Mouse (Mus musculus) heart, embryonic 14.5 days (tissue): ENCODE results near the gene 4930518I15Rik. TPM values are rescaled to one million over a fixed set of nuclear protein-coding genes. Genes with fewer than 3 reads are reported as not detected.
A peak's percentile ranks its signal among the peaks of the same experiment; 100 is the strongest.

Experiments used
- ATAC-seq: fragments of 200-750 bp; cut with Nextera tagmentation; 2 replicates; pipeline ENCODE4 v1.8.0; 2017; ENCODE audit warnings: low read depth, moderate TSS enrichment; ENCODE audit not compliant: insufficient number of reproducible peaks, insufficient read depth, low FRiP score
- H3K27ac ChIP-seq, 2 experiments: fragments of 200-500 bp in 1 of 2; fragments of 300-500 bp in 1 of 2; sonication (generic) in 1 of 2; replicated peaks in 1 of 2; 2 replicates each; pipeline ENCODE4 v1.5.1; 2012 to 2014; ENCODE audit warnings: low read depth in 2 of 2, low read length in 2 of 2, control low read depth in 1 of 2, mild to moderate bottlenecking in 1 of 2, mixed read lengths in 1 of 2; ENCODE audit not compliant: control insufficient read depth in 1 of 2, insufficient read depth in 1 of 2
- H3K27me3 ChIP-seq: fragments of 300-500 bp; sonication (generic); 2 replicates; pipeline ENCODE4 v1.6.1; 2014; ENCODE audit warnings: mild to moderate bottlenecking, low read length, control low read depth; ENCODE audit not compliant: control insufficient read depth, insufficient read depth
- H3K36me3 ChIP-seq: fragments of 300-500 bp; sonication (generic); 2 replicates; pipeline ENCODE4 v1.6.1; 2014; ENCODE audit warnings: mild to moderate bottlenecking, control low read depth, low read length, mixed read lengths; ENCODE audit not compliant: control insufficient read depth, insufficient read depth
- H3K4me1 ChIP-seq, 2 experiments: fragments of 200-500 bp in 1 of 2; fragments of 300-500 bp in 1 of 2; sonication (generic) in 1 of 2; 2 replicates each; pipeline ENCODE4 v1.6.1; 2012 to 2014; ENCODE audit warnings: low read length in 2 of 2, control low read depth in 1 of 2, mixed read lengths in 1 of 2; ENCODE audit not compliant: control insufficient read depth in 2 of 2, insufficient read depth in 2 of 2
- H3K4me2 ChIP-seq: fragments of 300-500 bp; sonication (generic); 2 replicates; pipeline ENCODE4 v1.6.1; 2014; ENCODE audit warnings: mild to moderate bottlenecking, low read length
- H3K4me3 ChIP-seq, 2 experiments: fragments of 200-500 bp in 1 of 2; fragments of 300-500 bp in 1 of 2; sonication (generic) in 1 of 2; 2 replicates each; pipeline ENCODE4 v1.5.1; 2012 to 2014; ENCODE audit warnings: low read length in 2 of 2, mild to moderate bottlenecking in 2 of 2, control low read depth in 1 of 2, low read depth in 1 of 2, moderate library complexity in 1 of 2; ENCODE audit not compliant: control insufficient read depth in 1 of 2, insufficient read depth in 1 of 2
- H3K9ac ChIP-seq: fragments of 300-500 bp; sonication (generic); 2 replicates; pipeline ENCODE4 v1.6.1; 2014; ENCODE audit warnings: mild to moderate bottlenecking, low read length
- H3K9me3 ChIP-seq: fragments of 300-500 bp; sonication (generic); 2 replicates; pipeline ENCODE4 v1.6.1; 2016; ENCODE audit warnings: low read length, control low read depth; ENCODE audit not compliant: control insufficient read depth
- WGBS: fragments of 180-500 bp; shearing (Covaris S2); extraction: QIAGEN DNeasy Blood & Tissue Kit; methylation state at CpG from one replicate; pipeline ENCODE4 v1.1.7; 2014; 5-methylcytosine and 5-hydroxymethylcytosine counted together
- polyA plus RNA-seq: library from polyadenylated mRNA; unstranded; fragments of >200 nt; fragmentation: Nextera tagmentation; extraction: Ambion mirVana; gene quantifications from 2 replicates; pipeline ENCODE4 v1.2.1, GENCODE M21; 2014

Gene 4930518I15Rik
- polyA plus RNA-seq, 1 experiment from 2014 or later, result 3.9 TPM

DNA sequence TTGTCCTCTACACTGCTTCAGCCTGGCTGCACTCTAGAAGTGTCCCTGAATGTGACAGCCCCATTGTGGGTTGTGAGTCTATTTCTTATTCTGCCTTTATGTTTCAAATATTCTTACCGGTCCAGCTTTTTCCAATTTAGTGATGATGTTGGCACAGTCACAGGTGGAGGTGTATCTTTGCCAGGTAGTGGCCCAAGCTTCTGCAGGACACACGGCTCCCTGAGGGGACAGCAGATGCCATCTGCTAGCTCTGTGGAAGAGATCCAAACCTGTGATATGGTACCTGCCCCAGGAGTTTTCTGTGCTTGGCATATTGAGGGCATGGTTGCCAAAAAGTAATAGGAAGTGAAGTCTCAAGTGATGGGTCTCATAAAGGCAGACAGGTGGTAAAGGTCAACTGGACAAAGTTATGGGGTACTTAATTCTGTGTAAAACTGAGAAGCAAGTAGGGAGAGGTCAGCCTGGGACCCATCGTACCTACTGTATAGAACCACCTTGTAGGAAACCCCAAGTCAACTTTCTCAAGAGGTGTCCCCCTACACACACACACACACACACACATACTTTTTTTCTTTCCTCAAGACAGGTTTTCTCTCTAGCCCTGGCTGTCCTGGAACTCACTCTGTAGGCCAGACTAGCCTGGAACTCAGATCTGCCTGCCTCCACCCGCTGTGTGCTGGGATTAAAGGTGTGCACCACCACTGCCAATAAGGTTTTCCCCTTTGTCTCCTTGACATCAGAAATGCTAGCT lies 17.2 kb upstream of the 4930518I15Rik start:
- no peak overlapping the region for H3K9ac ChIP-seq
- H3K4me1 ChIP-seq, result peaks cover 2 to 6% of the 10 kb centered on the region in 2 experiments
- H3K27me3 ChIP-seq, result no peaks in the 10 kb centered on the region
- peaks cover 48% of the 10 kb centered on the region for H3K36me3 ChIP-seq
- H3K4me3 ChIP-seq, result no peak overlapping the region
- H3K4me2 ChIP-seq, result no peak overlapping the region
- 93% methylated on average over 4 of the region's 4 CpGs for WGBS
- H3K27ac ChIP-seq, result no peak overlapping the region
- no peaks in the 10 kb centered on the region for H3K9me3 ChIP-seq
- ATAC-seq, result no peak

DNA sequence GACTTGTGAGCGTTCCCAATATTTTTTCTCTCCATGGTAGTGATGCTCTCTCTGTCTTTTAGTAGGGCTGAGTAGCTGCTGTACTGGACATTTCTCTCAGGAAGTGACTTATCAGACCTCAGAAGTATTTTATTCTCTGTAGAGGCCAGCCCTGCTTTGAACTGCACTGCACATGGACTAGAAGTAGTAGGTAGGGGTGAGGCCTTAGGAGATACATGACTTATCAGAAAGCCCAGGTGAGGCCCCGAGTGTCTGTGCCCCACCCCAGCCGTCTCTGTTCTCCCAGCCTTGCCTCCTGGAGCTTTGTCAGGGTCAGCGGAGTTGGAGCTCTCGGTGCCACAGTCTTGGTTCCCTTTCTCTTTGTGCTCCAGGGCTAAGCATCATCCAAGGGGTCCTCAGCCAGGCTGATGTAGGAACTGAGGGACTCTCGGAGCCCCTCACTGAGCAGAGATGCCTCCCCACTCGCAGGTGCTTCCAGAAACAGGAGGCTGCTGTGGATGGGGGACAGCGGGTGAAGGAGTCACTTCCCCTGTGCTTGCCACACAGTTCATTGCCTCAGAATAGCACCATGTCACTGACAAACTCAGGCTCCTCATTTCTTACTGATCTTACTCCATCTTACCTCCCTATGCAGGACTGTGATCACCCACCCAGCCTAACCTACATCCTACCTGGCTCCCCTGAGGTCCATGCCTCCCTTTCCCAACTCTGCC lies 16.5 kb upstream of the 4930518I15Rik start:
- Histone ChIP-seq H3K4me3 (no peak overlapping the region), H3K36me3 (peaks cover 55% of the 10 kb centered on the region), H3K9ac (no peak overlapping the region), H3K27ac (no peak overlapping the region), H3K4me1 (peaks cover 2 to 9% of the 10 kb centered on the region in 2 experiments), H3K9me3 (no peaks in the 10 kb centered on the region), H3K27me3 (no peaks in the 10 kb centered on the region), H3K4me2 (no peak overlapping the region)
- no peak for ATAC-seq
- 89% methylated on average over 8 of the region's 8 CpGs for WGBS

DNA sequence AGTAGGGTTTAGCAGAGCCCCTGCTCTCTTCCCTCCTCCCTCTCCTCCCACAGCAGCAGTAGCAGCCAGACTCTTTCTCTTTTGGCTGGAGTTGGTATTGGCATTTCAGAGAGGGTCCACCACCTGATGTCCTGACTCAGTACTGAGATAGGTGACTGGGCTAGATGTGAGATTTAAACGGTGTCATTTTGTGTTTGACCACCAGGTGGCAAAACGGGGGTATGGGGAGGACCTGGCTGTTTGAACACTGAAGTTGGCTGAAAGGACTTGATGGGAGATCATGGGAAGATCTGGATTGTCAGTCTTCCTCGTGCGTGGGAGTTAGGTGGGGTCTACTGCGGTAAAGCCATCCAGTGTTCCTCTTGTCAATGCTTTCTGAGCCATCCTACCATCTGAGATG lies 15.9 kb upstream of the 4930518I15Rik start:
- WGBS, result 27% methylated on average over 5 of the region's 5 CpGs
- Histone ChIP-seq H3K9me3 (no peaks in the 10 kb centered on the region), H3K9ac (no peak overlapping the region), H3K4me3 (no peak overlapping the region), H3K36me3 (peaks cover 61% of the 10 kb centered on the region), H3K27ac (no peak overlapping the region), H3K27me3 (no peaks in the 10 kb centered on the region), H3K4me2 (no peak overlapping the region), H3K4me1 (peaks cover 2 to 9% of the 10 kb centered on the region in 2 experiments; a peak in 3 of 4 replicates)
- ATAC-seq, result 0 out of 2 replicates have a peak, but pooled peaks have one; percentile 13

DNA sequence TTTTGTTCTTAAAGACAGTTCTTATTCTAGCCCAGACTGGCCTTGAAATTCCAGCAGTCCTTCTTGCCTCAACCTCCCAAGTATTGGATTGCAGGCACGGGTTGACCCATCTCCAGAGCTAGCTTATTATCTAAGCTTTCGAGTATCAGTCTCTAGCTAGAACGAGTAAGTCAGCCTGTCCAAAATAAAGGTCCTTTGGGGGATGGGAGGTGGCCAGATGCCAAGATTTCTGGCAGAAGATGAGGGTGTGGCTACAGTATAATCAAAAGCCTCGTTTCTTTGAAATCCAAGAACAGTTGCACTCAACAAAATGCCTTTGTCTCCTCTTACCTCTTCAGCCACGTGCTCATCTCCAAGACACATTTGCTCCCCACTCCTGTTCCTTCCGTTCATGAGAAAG lies 12.8 kb upstream of the 4930518I15Rik start:
- Histone ChIP-seq H3K4me1 (peaks cover 2 to 9% of the 10 kb centered on the region in 2 experiments; a peak in 3 of 4 replicates), H3K27me3 (no peaks in the 10 kb centered on the region), H3K9ac (no peak overlapping the region), H3K4me2 (no peak overlapping the region), H3K27ac (no peak overlapping the region), H3K36me3 (peaks cover 92% of the 10 kb centered on the region), H3K9me3 (no peaks in the 10 kb centered on the region), H3K4me3 (no peak overlapping the region)
- 33% methylated on average over 6 of the region's 6 CpGs for WGBS
- no peak for ATAC-seq

DNA sequence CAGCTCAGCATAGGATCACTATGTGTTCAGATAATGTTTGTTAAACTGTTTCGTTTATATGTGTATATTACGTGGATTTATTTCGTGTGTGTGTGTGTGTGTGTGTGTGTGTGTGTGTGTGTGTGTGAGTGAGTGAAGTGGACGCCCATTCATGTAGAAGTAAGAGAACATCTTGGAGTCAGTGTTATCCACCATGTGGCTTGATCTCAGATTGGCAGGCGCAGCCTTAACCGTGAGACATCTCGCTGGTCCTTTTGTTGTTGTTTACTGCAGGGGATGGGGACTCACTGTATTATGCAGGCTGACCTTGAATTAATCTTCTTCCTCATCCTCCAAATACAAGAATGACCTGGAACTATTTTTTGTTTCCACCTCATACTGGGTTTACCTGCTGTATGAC lies 11.8 kb upstream of the 4930518I15Rik start:
- Histone ChIP-seq H3K9me3 (no peaks in the 10 kb centered on the region), H3K27ac (no peak overlapping the region), H3K4me1 (peaks cover 2 to 13% of the 10 kb centered on the region in 2 experiments), H3K4me2 (no peak overlapping the region), H3K27me3 (no peaks in the 10 kb centered on the region), H3K4me3 (no peak overlapping the region), H3K36me3 (peaks cover 94% of the 10 kb centered on the region), H3K9ac (no peak overlapping the region)
- ATAC-seq, result no peak
- 84% methylated on average over 7 of the region's 7 CpGs for WGBS

DNA sequence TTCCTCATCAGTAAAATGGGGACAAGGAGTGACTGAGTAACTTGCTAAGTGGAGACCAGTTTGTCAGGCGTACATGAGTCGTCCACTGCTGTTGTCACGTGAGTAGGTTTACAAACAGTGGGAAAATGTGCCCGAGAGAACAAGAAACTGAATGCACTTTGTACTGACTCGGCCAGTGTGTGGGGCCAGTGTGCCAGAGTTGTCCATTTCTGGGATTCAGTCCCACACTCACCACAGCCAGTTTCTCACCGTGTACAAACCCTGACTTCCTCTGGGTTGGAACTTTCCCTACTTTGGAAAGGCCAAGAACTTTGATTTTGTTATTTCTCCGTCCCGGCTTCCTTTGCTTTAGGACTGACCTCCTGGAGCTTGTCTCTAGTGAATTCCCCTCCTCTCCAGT lies 11.2 kb upstream of the 4930518I15Rik start:
- peaks cover 2 to 18% of the 10 kb centered on the region in 2 experiments for H3K4me1 ChIP-seq
- no peaks in the 10 kb centered on the region for H3K9me3 ChIP-seq
- H3K4me3 ChIP-seq, result no peak overlapping the region
- H3K9ac ChIP-seq, result no peak overlapping the region
- WGBS, result 74% methylated on average over 8 of the region's 8 CpGs
- no peak overlapping the region for H3K27ac ChIP-seq
- H3K27me3 ChIP-seq, result no peaks in the 10 kb centered on the region
- no peak for ATAC-seq
- no peak overlapping the region for H3K4me2 ChIP-seq
- H3K36me3 ChIP-seq, result peaks cover 89% of the 10 kb centered on the region

DNA sequence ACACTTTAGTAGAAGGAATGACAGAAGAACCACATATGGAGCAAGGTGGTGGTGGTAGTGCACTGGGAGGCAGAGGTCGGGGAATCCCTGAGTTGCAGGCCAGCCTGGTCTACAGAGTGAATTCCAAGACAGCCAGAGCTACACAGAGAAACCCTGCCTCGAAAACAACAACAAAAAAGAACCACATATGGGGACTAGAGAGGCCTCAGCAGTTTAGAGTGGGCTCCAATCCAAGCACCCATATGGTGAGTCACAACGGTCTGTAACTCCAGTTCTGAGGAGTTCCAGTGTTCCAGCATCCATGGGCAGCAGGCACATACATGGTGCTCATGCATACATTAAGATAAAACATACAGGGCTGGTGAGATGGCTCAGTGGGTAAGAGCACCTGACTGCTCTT lies 6.7 kb upstream of the 4930518I15Rik start:
- Histone ChIP-seq H3K27me3 (no peaks in the 10 kb centered on the region), H3K36me3 (peaks cover 50% of the 10 kb centered on the region), H3K9me3 (no peaks in the 10 kb centered on the region), H3K9ac (peak overlapping the region; percentile 93), H3K4me1 (peaks cover 2 to 20% of the 10 kb centered on the region in 2 experiments; a peak in 3 of 4 replicates), H3K27ac (peak overlapping the region in 1 of 2 experiments; percentile 94; a peak in 1 of 4 replicates), H3K4me2 (peak overlapping the region; percentile 89), H3K4me3 (peak overlapping the region in 1 of 2 experiments; percentile 95; a peak in 2 of 4 replicates)
- WGBS, result 71% methylated on average over 3 of the region's 3 CpGs
- ATAC-seq, result no peak
